Mouse (Mus musculus): ENCODE results near the gene Jazf1.

- TF ChIP-seq CHD1 (IDR thresholded peaks at IDR 0.05; ENCODE audit: low read depth, low read length) (no peak), POLR2A (IDR thresholded peaks at IDR 0.05; ENCODE audit: low read depth, low read length) (no peak), CTCF (conservative IDR thresholded peaks at IDR 0.05 in 1 of 2, IDR thresholded peaks at IDR 0.05 in 1 of 2; ENCODE audit: low read depth in 2 of 2, low read length in 2 of 2) (no peak)
Observed at GRCm38 (mm10) chr6:53078671-53079070, 10.2 kb upstream of the Jazf1 start.
